Mouse (Mus musculus): ENCODE measurements around the gene Adamtsl3. TPM values are rescaled to one million over a fixed set of nuclear protein-coding genes. Genes with fewer than 3 reads are reported as not detected.

Gene Adamtsl3
- 10 to 100 TPM; 11.1 to 12.3 TPM for total RNA-seq (2021)
- long read RNA-seq, experiment 1, partial matches to known transcripts = 1 of 3 reads
- long read RNA-seq, experiment 1, other reads (novel, unspliced or antisense) = 2 of 3 reads
- long read RNA-seq, experiment 2, partial matches to known transcripts = 1 of 2 reads
- long read RNA-seq, experiment 2, other reads (novel, unspliced or antisense) = 1 of 2 reads

DNA sequence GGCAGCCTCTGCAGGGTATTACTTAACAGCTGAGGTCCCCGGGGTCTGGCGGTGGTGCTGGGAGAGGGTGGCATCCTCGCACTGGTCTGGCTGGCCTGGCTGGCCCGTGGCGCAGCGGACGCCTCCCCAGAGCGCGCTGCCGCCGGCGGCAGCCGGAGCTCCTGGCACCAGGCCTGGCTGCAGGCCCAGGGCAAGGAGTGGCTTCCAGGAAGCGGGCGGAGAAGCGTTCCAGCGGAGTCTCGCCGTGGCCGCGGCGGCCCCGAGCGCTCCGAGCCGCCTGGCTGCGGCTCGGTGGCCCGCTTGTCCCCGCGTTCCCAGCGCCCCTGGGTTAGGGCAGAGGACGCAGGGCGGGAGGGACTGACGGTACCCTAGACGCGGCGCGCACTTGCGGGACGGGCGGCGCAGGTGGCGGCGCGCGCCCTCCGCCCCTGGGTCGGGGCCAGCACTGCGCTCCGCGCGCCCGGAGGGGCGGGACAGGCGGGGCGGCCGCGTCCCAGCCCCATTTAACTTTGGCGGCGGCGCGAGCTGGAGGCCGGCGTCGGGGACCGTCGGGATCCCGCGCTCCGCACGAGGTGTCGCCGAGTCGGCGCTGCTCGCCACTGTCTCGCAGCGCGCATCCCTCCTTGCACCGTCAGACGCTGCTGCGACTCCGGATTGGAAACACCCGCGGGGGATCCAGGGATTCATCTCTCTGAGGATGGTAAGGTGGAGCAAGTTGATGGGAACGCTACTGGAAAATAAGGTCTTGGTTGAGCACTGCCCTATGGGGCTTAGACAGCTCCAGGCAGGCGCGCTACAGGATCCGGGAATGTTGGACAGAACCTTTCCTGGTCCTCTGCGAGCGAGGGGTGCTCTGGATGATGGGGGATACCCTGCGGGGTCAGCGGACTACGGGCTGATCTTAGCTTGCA, at the start of gene Adamtsl3:
Adamtsl3 (plus strand) TSS at position 484 of the 911 bp plus-strand sequence.
- DNase-seq = peak; percentile 76

- DNase-seq = no peak
Observed at GRCm38 (mm10) chr7:82287242-82287641, 48.3 kb upstream of the Adamtsl3 start.

GRCm38 (mm10) chr7:82293441-82293840, 42.1 kb upstream of the Adamtsl3 start:
- DNase-seq = no peak

DNA sequence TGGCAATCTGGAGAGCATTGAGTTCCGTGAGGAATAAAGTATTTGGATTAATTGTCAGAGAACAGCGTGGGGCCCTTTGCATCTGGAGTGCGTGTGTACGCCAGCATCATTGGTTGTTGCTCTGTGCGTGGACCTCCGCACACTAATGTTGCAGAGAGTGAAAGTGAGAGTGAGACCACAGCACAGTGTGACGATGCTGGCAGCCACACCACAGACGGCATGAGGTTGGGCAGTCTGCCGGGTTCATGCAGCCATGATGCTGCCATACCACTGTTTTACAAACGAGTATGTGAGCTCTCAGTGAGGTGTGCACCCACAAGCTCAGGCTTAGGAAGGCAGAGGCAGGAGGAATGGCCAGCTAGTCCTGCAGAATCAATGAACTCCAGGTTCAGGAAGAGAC, 41.4 kb upstream of the Adamtsl3 start:
- no peak for DNase-seq

- DNase-seq = no peak
Observed at GRCm38 (mm10) chr7:82294611-82295010, 40.9 kb upstream of the Adamtsl3 start.

- DNase-seq = no peak
Observed at GRCm38 (mm10) chr7:82308398-82308797, 27.1 kb upstream of the Adamtsl3 start.

- no peak for DNase-seq
Observed at GRCm38 (mm10) chr7:82318515-82318914, 17.0 kb upstream of the Adamtsl3 start.

- DNase-seq = no peak
Observed at GRCm38 (mm10) chr7:82326616-82327015, 8.9 kb upstream of the Adamtsl3 start.

DNA sequence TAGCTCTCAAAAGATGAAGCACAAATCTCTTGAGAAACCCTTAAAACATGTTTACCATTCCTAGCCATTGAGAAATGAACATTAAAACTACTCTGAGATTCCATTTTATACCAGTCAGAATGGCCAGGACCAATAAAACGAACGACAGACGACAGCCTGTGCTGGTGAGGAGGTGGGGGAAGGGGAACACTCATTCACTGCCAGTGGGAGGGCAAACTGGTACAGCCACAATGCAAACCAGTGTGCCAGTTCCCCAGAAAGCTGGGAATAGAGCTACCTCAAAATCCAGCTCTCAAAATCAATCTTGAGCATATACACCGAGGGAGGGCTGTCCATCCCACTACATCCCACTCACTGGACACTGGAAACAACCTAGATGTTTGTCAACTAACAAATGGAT, 8.3 kb upstream of the Adamtsl3 start:
- no peak for DNase-seq

DNA sequence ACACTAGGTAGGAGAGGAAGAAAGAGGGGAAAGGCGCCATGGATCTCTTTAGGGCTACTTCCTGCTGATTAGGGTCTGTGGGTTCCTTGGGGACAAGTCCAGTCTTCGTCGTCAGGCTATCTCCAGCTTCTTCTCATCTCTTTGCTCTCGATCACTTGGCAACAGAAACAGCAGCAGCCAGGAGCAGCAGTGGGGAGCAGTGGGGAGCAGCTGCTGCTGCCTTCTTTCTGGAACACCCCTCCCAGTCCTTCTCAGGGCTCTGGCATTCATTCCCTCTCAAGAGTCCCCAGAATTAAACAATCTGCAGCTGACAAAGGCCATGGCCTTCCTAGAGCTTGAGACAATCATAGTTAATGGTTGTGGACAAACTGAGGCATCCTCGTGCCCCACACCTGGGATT, 7.6 kb upstream of the Adamtsl3 start:
- DNase-seq = no peak

GRCm38 (mm10) chr7:82329831-82330230, 5.7 kb upstream of the Adamtsl3 start:
- no peak for DNase-seq

DNA sequence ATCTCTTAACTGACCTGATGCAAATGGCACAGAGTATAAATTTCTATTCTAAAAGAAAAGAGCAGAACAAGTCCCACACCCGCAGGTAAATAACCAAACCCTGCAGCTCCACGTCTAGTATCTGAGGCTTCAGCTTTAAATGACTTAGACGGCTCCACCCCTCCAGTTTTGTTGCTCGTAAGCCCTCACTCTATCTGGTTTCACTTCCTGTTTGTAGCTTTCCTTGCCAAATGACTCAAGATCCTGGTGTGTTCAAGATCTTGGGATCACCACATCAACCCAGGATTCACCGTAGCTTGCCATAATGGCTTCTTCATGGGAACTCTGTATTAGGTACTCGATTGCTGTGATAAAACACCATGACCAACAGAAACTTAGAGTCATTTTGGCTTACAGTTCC, 4.6 kb upstream of the Adamtsl3 start:
- no peak for DNase-seq

DNA sequence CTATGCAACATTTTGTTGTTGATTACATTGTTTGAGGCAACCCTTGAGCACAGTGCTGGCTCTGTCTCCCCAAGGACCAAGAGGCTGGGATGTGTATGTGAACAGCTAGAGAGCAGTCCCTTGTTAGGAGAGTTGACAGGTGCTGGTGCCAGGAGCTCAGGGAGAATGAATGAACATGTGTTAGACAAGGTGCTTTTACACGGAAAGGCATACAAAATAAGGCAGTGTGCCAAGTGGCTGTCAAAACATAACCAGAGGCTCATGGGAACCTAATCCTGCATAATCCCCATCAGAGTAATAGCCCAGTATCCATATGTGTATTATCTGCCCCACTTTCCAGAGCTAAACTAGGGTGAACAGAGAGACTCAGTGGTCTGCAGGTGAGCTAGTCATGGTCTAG, 1.5 kb upstream of the Adamtsl3 start:
- DNase-seq = no peak

DNA sequence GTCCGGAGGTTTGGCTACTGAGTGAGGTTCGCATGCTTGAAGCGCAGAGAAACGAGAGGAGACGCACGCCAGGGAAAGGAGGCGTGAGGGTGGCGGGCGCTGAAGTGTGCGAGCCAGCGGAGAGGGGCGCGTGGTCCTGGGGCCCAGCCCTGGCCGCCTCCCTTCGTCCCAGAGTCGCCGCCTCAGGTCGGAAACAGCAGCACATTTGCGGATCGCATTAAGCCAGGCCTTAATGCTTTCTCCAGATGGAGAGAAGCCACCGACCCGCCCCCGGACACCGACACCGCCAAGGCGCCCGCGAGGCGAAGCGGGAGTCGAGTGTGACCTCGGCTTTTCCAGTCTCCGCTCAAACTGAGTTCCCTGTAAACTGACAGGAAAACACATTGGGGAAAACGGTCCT, 638 bp downstream of the Adamtsl3 start:
- DNase-seq = peak; percentile 70

GRCm38 (mm10) chr7:82338121-82338520, 2.6 kb downstream of the Adamtsl3 start:
- no peak for DNase-seq

DNA sequence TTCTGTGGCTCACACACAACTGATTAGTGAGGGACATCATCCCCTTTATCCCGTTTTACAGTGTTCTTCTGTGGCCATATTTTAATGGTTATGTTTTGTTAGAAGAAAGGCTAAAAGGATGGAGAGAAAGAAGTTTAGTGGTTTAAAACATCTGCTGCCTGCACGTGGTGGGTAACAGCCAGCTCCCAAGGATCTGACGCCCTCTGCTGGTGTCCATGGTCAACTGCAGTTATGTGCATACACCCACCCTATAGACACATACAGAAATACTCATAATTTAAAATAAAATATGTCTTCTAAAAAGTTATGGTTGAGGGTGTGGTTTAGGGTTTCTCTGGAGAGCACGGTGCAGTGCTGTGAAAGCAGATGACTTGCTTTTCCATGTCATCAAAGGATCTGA, 3.0 kb downstream of the Adamtsl3 start:
- no peak for DNase-seq

DNA sequence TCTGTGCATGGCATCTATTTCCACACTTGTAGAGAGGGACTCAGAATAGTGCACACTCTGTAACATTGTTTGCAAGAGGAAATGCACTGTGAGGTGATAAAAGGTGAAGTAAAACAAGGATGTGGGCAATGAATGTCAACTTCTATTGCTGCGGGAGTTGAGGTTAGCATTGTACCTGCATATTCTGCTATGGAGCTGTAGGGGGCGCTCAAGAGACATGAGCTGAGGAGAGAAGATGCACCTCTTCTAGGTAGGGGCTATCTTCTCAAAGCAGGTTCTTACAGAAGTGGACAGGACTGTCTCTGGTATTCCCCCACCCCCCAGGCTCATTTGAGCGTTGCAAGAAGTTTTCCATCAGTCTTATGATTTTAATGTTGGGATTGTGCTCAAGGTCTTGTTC, 3.7 kb downstream of the Adamtsl3 start:
- DNase-seq = no peak

DNA sequence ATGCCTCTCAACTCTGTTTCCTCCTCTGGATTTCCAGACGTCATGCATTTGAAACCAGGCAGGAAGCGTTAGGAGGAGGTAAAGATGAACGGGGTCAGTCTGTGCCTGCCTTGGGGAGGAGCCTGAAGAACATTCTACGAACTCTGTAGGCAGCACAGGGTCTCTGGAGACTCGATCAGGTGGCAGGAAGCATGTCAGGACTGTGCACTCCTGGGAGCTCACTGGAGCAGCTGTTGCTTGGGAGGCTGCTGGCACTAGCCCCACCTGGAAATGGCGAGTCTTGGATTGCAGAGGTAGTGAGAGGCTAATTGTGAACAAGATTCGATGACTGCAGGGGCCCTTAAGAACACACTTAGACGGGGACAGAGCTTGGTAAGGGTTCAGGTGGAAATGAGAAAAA, 6.0 kb downstream of the Adamtsl3 start:
- no peak for DNase-seq

DNA sequence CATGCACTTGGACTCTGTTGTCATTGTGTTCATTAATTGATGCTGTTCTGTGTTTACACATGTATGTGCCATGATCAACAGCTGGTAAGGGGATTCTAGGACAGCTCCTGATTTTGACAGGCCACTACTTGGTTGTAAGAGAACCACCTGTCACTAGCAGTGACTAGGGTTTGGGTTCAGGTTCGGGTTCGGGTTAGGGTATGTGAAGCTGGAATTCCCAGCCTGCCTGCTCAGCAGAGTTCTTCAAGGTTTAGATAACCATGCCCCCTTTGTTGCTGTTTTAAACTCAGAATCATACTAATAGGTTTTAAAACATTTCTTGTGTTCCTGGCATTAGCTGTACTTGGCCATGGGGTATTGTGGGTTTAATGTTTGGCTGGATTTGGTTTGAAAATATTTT, 11.2 kb downstream of the Adamtsl3 start:
- no peak for DNase-seq

- no peak for DNase-seq
Observed at GRCm38 (mm10) chr7:82349796-82350195, 14.3 kb downstream of the Adamtsl3 start.

- DNase-seq = no peak
Observed at GRCm38 (mm10) chr7:82350421-82350820, 14.9 kb downstream of the Adamtsl3 start.

GRCm38 (mm10) chr7:82359146-82359545, 23.7 kb downstream of the Adamtsl3 start:
- DNase-seq = no peak

DNA sequence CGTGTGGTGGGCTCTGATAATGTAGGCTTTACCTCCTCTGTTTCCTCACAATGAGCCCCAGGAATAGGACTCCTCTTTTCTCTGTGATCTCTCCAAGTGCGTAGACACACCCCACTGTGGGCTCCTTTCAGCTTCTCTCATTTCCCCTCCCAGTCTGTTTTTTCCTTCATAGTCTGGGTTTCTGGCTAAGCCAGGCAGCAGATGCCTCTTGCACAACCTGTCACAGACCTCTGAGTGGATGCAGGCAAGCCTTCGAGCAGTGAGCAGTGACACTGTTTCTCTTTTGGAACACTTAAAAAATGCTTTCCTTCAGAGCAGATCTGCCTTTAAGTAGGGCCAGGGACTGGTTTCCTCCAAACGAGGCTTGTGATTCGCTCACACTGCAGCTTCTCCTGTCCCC, 24.2 kb downstream of the Adamtsl3 start:
- no peak for DNase-seq

DNA sequence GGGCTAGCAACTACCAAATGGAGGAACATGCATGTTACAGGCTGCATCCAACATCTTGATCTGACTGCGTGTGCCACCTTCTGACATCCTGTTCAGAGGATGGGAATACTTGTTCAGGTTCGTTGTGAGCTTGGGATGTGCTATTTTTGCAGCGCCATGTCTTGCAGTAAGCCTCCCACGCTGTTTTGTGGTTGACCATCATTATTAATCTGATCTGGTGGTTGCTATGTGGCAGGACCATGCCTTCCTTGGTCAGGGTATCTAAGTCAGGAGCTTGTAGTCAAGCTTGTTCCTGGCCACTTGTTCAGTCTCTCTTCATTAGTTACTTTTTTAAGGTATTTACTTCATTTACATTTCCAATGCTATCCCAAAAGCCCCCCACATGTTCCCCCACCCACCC, 24.7 kb downstream of the Adamtsl3 start:
- no peak for DNase-seq
